Mouse (Mus musculus) thymus, postnatal 4 days (tissue): ENCODE results near the gene Spin2f.
"Not testable (repeated sequence)": the region's sequence is repeated elsewhere in the genome, so short reads cannot be mapped to it uniquely, and the experiment has no call there.

ENCODE experiments used
- DNase-seq: peaks from one replicate; pipeline ENCODE4 v3.0.0; 2021

Spin2f gene

GRCm38 (mm10) chrX:31253594-31253993 is at the start of gene Spin2f:
TSS of gene Spin2f (plus strand) at chrX:31253894.
- not testable (repeated sequence) for DNase-seq

GRCm38 (mm10) chrX:31212136-31212535 is 41.6 kb upstream of the Spin2f start:
- not testable (repeated sequence) for DNase-seq

- DNase-seq: not testable (repeated sequence)
Measured at GRCm38 (mm10) chrX:31223536-31223935, 30.2 kb upstream of the Spin2f start.

- DNase-seq: not testable (repeated sequence)
Measured at GRCm38 (mm10) chrX:31235088-31235487, 18.6 kb upstream of the Spin2f start.

GRCm38 (mm10) chrX:31241754-31242153 is 11.9 kb upstream of the Spin2f start:
- not testable (repeated sequence) for DNase-seq
